Mouse (Mus musculus) erythroblast, adult 5-6 weeks (primary cell): ENCODE measurements around the gene Itga2b. TPM values are rescaled to one million over a fixed set of nuclear protein-coding genes. Genes with fewer than 3 reads are reported as not detected.

Source experiments
- ATAC-seq: replicated peaks from 2 replicates; pipeline ENCODE4 v1.8.0; 2016; ENCODE audit warnings: moderate number of reproducible peaks, mild to moderate bottlenecking, moderate TSS enrichment, inconsistent platforms; ENCODE audit not compliant: poor library complexity, low FRiP score, severe bottlenecking
- total RNA-seq, 2 experiments: library from RNA; stranded (forward) in 1 of 2; stranded (reverse) in 1 of 2; fragments of 150-400 nt in 1 of 2; fragments of 200-764, 138-1000 nt in 1 of 2; gene quantifications; 2 replicates each; pipeline versions ENCODE4 v1.2.3 to v1.2.4; 2015 to 2017; ENCODE audit warnings: low replicate concordance in 2 of 2

The Itga2b gene
- total RNA-seq, 2 experiments from 2014 or later: 57.1 to 73.1 TPM

DNA sequence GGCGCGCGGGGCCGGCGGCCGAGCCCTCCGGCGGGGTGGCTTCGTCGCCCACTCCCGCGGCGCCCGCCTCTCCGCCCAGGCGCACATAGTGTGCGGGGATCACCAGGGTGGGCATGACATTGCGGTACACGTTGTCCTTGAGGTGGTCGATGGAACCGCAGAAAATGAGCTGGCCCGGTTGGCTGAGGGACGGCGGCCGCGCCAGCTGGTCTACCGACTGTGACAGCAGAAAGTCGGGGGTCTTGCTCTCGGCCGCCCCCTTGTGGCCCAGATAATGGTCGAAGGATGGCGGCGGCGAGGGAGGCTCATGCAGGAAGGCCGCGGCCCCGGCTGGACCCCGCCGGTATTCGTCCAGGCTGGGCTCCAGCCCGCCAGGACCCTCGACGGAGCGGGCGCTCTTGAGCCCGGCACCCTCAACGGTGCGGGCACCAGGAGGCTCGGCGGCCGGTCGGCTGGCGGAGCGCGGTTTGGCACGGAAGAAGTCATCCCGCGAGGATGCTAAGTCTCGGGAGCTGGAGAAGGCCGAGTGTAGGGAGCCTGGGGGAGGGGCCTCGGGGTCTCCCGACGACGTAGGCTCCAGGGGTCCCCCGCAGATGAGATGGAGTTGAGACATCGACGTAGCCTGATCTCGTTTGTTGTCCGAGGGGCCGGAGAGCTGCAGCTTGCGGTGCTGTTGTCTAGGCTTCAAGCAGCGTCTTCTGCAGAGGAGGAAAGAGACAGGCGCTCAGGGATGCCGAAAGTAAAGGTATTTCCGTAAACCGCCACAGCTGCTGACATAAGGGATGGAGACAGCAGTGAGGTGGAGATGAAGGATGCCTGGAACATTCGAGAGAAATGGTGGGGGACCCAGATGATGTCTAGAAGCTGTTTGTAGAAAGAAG lies 31.5 kb downstream of the Itga2b start:
- no peak for ATAC-seq

DNA sequence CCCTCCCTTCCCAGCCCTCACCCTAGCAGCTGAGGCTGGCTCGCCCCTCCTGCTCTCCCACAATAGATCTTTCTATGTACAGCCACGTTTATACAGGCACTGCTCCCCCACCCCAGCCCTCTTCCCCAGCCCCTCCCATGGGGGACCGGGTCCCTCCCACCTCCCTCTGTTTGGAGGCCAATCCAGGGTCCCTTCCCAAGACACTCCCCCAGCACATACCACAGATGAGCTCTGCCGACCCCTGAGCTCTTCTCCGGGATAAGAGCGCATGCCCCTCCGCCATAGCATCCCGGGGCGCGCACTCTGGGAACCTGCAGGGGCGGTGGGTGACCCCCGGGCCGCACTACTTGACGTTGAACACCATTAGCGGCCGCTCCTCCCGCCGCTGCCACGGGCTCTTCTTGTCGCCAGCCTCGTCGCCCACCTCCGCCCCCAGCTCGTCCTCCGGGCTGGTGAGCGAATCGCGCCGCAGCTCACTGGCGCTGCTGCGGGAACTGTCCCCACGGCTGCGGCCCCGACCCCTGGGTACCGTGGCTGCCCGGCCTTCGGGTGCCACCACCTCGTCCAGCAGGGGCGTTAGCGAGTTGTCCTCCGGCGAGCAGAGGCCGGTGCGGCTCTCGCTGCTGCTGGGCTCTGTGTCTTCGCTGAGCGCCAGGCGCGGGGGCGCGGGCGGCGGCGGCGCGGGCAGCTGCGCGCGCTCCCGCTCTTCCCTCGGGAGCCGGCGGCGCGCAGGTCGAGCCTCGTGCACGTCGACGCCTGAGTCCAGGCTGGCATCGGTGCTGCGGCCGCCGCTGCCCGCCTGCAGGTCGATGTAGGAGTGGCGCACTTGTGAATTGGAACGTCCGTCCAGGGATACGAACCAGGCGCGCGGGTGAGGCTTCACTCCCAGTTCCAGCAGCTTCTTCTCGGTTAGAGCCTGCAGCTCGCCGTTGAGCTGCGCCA lies 32.5 kb downstream of the Itga2b start:
- ATAC-seq: no peak

DNA sequence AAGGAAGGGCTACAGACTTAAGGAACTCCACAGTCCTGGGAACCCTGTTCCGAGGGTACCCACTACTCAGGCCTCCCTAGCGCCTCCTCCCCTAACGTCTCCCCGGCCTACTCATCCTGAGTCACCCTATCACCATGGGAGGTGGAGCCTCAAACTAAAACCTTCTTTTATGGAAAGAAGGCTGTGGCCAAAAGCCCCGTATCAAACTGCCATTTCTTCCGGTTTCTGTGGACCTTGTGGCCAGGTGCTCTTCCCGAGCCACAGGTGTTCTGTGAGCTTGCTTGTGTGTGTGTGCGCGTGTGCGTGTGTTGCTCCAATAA lies 33.5 kb downstream of the Itga2b start:
- no peak for ATAC-seq

DNA sequence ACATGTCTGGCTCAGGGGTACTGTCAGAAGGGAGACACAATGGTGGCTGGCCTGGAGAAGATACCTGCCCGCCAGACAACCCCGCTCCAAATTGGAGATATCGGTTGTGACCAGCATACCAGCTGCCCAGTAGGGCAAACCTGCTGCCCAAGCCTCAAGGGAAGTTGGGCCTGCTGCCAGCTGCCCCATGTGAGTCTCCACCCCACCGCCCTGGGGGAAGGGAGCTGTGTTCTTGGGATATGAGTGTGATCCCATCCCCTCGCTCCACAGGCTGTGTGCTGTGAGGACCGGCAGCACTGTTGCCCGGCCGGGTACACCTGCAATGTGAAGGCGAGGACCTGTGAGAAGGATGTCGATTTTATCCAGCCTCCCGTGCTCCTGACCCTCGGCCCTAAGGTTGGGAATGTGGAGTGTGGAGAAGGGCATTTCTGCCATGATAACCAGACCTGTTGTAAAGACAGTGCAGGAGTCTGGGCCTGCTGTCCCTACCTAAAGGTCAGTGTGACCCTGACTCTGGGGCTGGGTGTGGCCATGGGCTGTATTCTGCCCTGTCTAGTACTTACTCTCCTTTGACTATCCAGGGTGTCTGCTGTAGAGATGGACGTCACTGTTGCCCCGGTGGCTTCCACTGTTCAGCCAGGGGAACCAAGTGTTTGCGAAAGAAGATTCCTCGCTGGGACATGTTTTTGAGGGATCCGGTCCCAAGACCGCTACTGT lies 34.0 kb downstream of the Itga2b start:
- no peak for ATAC-seq

DNA sequence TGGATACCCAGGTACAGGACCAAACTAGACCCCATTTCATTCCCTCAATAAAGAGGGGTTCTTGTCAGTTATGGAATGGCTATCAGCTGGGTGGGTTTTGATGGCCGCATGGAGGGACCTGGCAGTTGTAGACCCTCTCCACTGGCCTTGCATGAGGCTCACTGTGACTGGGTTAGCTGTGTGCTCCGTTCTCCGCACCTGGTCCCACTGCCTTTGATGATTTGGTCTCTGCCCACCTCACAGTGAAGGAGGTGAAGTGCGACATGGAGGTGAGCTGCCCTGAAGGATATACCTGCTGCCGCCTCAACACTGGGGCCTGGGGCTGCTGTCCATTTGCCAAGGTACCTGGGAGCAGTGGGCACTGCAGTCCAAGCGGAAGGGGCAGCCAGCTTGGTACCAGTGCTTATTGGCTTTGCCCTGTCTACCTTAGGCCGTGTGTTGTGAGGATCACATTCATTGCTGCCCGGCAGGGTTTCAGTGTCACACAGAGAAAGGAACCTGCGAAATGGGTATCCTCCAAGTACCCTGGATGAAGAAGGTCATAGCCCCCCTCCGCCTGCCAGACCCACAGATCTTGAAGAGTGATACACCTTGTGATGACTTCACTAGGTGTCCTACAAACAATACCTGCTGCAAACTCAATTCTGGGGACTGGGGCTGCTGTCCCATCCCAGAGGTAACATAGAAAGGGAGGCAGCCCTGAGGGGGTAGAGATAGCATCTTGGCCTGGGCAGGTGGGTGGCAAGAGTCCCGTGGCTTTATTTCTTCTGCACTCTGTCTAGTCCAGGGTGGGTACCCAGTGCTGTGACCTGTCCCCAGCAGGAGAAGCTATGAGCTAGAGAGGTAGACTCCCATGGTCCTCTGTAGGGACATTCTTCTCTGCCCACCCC lies 34.9 kb downstream of the Itga2b start:
- no peak for ATAC-seq

DNA sequence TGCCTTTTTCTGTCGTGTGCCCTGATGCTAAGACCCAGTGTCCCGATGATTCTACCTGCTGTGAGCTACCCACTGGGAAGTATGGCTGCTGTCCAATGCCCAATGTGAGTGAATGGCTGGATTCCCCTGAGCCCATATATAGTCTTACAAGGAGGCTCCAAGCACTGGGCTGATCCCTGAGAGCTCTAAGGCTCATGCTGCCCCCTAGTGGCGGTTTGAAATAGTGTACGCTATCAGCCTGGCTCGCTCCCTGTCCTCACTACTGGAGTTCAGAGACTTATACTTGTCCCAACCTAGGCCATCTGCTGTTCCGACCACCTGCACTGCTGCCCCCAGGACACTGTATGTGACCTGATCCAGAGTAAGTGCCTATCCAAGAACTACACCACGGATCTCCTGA lies 35.5 kb downstream of the Itga2b start:
- peak; percentile 64 for ATAC-seq

DNA sequence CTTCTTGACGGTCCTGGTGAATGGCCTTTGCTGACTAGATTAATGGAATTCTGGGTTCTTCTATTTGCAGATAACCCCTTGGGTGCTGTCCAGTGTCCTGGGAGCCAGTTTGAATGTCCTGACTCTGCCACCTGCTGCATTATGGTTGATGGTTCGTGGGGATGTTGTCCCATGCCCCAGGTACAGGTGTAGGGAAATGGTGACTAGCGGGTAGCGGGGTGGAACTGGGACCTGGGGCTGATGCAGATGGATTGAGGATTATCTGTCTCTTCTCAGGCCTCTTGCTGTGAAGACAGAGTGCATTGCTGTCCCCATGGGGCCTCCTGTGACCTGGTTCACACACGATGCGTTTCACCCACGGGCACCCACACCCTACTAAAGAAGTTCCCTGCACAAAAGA lies 36.1 kb downstream of the Itga2b start:
- no peak for ATAC-seq

DNA sequence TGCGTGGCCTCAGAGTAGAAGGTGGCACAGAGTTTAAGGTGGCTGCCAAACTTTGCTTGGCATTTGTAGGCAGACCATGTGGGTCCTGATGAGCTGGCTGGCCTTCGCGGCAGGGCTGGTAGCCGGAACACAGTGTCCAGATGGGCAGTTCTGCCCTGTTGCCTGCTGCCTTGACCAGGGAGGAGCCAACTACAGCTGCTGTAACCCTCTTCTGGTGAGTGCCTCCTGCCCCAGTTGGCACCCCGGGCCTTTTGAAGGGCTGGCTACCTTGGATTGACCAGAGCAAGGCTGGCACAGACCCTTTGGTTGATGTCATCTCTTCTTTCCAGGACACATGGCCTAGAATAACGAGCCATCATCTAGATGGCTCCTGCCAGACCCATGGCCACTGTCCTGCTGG lies 37.0 kb downstream of the Itga2b start:
- ATAC-seq: no peak

DNA sequence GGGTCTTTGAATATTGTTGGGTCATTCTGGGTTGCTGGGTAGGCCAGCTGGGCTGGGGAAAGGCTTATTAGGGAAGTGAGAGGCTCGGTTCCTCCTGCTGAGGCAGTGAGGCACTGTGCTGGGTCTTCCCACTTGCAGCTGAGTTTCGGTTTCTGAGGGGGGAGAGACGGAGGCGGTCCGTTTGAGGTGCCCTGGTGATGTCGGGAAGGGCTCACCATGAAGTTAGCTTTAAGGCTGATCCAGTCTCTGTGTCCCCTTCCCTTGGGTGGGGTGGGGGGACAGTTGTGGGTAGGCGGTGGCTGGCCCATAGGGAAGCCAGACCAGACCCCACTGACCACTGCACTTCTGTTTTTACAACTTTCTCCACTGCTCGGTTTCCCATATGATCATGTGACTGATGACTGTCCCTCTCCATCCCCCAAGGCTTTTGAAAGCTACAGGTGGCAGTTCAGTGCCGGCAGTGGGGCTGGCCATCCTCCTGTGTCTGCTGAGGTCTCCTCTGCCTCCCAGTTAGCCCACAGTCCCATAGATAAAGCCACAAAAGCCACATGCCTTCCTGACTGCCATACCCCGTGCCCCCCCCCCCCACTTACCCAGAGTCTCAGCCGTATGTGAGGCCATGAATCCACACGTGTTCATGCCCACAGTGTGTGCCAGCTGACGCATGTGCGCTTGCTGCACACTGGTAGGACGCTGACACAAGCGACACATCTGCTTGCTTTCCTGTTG lies 37.6 kb downstream of the Itga2b start:
- ATAC-seq: no peak

DNA sequence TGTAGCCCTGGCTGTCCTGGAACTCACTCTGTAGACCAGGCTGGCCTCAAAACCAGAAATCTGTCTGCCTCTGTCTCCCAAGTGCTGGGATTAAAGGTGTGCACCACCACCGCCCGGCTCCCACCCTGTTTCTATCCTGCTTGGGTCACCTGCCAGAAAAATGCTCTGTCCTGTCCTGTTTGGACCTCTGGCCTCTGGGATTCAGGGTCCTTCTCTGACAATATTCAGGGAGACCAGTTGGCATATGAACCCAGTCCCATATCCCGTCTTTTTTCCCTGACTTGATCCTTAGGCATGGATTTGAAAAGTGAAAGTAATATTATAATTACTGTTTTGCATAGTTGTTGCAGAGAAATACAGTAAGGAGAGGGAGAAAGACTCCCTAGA lies 38.2 kb downstream of the Itga2b start:
- no peak for ATAC-seq

DNA sequence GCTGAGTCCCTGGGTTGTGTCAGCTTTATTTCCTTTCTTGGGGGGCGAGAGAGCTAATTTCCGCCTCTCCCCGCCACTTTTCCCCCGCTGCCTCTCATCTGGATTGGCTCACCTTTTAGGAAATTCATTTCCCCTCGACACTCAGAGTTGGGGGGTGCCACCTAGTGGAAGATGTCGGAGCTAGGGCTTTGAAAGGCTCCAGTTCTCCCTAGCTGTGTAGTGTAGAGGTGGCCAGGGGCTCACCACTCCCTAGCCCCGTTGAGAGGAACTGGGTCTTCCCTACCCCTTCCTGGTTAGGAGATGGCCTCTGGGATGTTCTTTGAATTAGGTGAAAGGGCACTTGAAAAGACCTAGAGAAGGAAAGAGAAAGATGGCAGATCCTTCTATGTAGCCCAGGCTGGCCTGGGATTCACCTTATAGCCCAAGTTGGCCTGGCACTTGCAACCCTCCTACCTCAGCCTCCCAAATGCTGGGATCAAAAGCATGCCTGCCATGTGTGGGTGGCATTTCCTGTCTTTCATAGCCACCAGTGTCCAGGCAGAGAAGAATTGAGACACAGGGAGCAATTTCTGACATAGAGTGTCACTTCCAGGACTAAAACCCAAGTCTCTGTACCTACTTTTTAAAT lies 38.8 kb downstream of the Itga2b start:
- ATAC-seq: peak; percentile 58

DNA sequence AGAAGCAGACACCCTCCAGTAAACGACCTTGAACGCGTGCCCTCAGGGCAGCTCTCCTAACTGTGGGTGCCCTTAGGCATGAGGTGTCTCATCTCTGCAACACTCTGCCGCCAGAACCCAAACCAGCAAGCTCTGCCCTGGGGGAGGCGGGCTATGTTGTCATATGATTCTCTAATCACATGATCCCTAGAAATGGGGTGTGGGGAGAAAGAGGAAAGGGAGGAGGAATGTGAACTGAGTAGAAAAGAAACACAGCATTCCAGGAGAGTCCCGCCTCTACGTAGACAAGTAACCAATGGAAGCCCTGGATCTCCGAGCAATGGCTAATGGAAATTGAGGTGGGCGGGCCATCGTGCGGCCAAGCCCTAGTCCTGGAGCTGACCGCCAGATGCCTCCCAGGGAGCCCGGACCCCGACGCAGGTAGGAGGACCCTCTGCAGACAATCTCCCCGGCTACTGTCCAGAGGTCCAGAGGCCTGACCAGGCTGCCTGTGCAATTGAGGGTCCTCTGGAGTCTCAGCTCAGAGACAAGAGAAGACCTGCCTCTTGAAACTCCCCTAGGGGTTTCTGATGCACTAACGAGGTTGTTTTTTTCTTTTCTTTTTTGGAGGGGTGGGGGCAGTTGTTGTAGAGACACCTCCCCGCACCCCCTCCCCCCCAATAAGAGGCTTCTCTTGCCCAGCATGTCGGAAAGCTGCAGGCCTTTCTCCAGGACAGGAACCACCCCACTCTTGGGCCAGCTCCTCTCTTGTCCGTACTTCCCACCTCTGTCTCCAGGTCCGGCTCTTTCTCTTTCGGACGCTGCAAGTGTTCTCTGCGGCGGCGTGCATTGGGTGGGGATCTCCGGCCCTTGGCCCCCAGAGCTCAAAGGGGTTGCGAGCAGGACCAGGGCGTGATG lies 39.6 kb downstream of the Itga2b start, which contains the start of gene Grn:
TSS of gene Grn (plus strand) at position 195 of the 897 bp plus-strand sequence.
- peak; percentile 87 for ATAC-seq

DNA sequence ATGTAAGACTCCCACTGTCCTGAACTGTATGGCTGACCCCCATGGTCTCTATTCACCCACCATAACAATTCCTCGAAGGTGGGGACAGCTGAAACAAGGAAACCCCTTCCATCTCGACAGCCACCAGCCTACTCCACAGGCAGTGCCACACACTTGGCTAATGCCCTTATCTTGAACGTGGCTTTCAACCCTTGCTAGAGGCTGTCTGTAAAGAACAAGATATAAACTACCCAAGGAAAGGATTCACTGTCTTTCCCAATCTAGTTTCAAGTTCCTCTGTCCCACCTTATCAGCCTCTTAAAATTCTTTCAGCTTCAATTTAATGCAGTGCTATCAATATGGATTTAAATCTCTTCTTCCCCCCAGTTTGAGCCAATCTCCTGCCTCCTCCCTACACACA lies 40.4 kb downstream of the Itga2b start:
- ATAC-seq: no peak

DNA sequence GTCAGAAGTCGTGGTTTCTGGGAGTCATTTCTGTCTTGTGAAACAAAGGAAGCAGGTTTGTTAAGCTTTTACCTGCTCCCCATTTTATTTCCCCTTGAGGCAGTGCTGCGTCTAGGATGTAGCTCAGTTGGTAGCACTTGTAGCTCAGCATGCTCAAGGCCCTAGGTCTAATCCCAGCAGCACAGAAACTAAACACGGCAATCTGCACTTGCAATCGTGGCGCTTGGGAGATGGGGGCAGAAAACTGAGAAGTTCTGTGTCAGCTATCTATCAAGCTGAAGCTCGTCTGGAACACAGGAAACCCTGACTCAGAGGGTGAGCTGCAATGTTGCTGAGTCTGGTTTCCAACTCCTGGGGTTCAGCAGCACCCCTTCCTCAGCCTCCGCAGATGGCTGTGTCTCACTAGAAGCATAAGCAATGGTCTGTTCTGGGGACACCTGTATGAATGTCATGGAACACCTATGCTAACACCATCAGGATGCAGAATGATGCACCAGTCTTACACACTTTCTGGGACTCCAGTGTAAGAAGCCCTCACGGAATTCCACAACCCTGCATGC lies 40.9 kb downstream of the Itga2b start:
- no peak for ATAC-seq

DNA sequence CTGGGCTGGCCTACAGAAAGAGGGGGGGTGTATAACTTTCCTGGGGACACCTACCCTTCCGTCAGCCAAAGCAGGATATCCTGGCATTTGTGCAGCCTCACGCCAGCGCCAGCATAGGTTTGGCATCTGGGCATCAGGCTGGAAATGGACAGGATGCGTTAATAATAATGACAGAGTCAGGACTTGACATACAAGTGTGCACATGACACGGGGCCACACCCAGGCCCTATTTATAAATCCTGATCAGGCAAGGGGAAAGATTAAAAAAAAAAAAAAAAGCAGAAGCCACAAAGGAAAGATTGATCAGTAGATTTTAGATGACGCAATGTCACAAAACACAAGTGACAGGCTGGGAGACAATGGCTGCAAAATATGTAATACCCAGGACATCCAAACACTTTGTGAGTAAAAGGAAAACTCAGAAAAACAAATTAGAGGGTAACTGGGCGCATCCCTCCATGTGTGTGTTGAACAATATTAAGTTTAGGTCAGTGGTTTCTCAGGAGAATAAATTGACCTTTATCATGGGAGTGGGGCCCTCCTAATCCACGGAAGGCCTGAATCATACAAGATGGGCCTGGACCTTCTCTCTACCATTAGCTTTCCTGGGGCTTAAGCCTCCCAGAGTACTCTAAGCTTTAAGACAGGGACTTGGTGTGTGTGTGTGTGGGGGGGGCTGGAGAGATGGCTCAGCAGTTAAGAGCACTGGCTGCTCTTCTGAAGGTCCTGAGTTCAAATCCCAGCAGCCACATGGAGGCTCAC lies 44.2 kb downstream of the Itga2b start:
- ATAC-seq: no peak

DNA sequence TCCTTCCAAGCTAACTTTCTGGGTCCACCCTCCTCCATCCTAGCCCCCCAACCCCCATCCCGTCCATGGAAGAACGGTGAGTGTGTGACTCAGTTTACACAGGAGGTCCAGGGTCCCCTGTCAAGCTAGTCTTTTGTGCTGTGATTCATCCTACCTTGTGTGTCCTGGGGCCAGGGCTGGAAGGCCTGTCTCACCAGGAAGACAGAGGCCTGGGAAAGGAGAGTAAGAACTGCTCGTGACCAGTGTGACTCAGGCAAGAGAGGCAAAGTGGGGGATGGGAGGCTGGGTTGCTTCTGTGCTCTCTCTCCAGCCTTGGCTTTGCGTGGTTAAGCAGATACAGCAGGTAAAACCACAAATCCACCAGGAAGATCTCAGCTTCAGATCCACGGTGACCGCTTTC lies 45.3 kb downstream of the Itga2b start:
- 0 out of 2 replicates have a peak, but pooled peaks have one; percentile 37 for ATAC-seq
